Mouse (Mus musculus) gastrocnemius, postnatal 10 days (tissue): ENCODE data around the gene Trmt1. TPM values are rescaled to one million over a fixed set of nuclear protein-coding genes. Genes with fewer than 3 reads are reported as not detected.

Source experiments
- total RNA-seq, 2 experiments: library from RNA; stranded (reverse); gene quantifications; 2 replicates each; pipeline ENCODE4 v1.2.3; 2021

The Trmt1 gene
- total RNA-seq, 2 experiments from 2014 or later = 33.7 to 43.9 TPM

Other genes starting within 250 kb of the Trmt1 start
- 10 to 100 TPM; 10.9 to 17.6 TPM for gene Ier2, start 23.5 kb upstream of the Trmt1 start, total RNA-seq
- 10 to 100 TPM; 38.2 to 39.1 TPM for gene Nacc1, start 1.6 kb downstream of the Trmt1 start, total RNA-seq
- 1 to 10 TPM; 3.3 to 5.4 TPM for gene Lyl1, start 15.2 kb downstream of the Trmt1 start, total RNA-seq
- 1 to 10 TPM; 2.2 to 2.8 TPM for gene G430095P16Rik, start 36.7 kb downstream of the Trmt1 start, total RNA-seq
- 100 to 1,000 TPM; 598 to 734 TPM for gene Nfix, start 114.0 kb downstream of the Trmt1 start, total RNA-seq
- 1 to 10 TPM; 5.8 to 7.3 TPM for gene Dand5, start 136.5 kb downstream of the Trmt1 start, total RNA-seq
- gene Gadd45gip1, start 145.2 kb downstream of the Trmt1 start, total RNA-seq = 10 to 100 TPM; 30.3 to 33.4 TPM
- 100 to 1,000 TPM; 124 to 130 TPM for gene Rad23a, start 154.4 kb downstream of the Trmt1 start, total RNA-seq
- 100 to 1,000 TPM; 234 to 286 TPM for gene Calr, start 160.6 kb downstream of the Trmt1 start, total RNA-seq
- gene Farsa, start 170.7 kb downstream of the Trmt1 start, total RNA-seq = 10 to 100 TPM; 29.7 to 31.4 TPM
- 1 to 10 TPM; 4.7 to 5.2 TPM for gene Syce2, start 185.8 kb downstream of the Trmt1 start, total RNA-seq
- gene Gcdh, start 207.6 kb downstream of the Trmt1 start, total RNA-seq = 10 to 100 TPM; 21.1 to 24.1 TPM
- gene Klf1, start 215.6 kb downstream of the Trmt1 start, total RNA-seq = under 1 TPM in 1 of 2 experiments, not detected in 1; 0.84 TPM
- gene Dnase2a, start 222.3 kb downstream of the Trmt1 start, total RNA-seq = 1 to 10 TPM; 5.7 to 6.2 TPM